Mouse (Mus musculus): ENCODE results near the gene Nrp2.

The Nrp2 gene

DNA sequence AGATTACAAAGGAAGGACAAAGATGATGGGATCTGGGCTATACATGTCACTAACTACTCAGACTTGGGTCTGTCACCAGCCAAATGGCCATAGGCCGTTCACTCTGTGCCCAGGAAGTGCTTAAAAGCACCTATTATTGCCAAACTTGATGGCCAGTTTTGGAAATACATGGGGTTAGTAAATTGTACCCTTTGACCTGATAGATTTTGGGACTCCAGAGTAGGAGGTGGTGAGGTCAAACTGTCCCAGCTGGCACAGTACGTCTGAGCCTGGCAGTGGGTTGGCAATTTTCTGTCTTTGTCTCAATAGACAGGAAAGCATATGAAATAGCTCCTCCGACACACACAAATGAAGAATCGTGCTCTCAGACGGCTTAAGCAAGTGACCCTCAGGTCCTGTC is 20.8 kb downstream of the Nrp2 start:
- no peak for DNase-seq (ENCODE audit: low spot score)

DNA sequence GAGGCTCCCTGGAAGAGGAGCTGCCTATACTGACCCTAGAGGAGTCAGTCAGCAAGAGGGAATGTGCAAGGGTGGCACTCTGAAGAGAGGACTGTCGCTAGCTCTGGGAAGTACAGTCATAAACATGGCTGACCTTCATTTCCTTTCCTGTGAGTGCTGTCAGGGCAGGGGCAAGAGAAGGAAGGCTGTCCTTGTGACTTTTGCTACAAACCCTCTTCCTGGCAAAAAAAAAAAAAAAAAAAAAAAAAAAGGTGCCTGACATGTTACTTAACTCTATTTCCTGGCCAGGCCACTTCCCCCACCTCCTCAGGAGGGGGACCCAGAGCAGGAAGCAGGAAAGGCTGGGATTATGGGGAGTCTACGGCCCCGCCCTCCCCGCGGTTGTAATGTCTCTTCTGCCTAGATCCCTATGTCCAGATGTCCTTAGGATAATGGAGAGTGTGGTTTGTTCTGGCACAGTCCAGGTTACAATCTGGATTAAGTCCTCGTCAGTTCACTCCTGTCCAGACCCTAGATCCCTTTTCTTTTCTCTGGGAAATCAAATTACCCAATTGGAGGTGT is 21.5 kb downstream of the Nrp2 start:
- DNase-seq (ENCODE audit: low spot score): no peak

DNA sequence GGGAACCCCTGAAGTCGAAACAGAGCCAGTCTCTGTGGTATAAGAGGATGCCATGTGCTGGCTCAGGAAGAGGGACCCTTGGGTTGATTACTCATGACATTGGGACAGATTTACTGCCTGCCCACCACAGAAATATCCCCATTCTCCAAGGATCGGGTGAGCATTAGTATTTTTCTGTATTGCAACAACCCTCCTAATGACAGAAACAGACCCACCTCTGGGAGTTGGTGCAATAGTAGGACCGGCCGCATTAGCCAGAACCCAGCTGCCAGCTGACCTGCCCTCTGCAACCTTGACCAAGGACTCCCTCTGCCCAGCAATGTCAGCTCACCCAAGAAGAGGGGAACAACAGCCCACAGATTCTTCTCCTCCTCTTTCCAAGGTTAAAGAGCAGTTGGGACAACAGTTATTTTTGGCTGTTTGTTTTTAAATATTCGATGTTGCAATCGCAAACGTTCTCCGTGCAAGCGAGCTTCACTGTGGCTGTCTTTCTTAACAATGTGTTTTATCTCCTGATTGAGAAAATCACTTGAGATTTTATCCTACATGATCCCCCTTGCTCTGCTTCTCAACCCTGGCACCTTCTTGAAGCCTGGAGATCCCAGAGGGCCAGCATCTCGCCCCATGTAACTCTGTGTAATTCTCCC is 22.1 kb downstream of the Nrp2 start:
- peak; percentile 35 for DNase-seq (ENCODE audit: low spot score)

DNA sequence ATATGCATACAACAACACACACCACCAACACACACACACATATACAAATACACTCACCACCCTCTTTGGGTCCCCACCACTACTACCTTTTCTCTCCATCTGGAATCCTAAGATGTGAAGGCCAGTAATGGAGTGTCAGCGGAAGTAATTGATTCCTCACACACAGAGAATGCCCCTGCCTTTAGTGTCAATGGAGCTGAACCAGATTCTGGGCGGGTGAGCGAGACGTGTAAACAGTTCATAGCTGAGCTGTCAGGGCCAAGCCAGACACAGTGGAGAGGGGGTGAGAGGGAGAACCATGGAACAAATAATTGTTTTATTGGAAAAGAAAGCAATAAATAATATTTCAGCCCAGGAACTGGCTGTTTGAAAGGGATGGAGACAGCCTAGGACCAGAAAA is 24.1 kb downstream of the Nrp2 start:
- DNase-seq (ENCODE audit: low spot score): no peak

DNA sequence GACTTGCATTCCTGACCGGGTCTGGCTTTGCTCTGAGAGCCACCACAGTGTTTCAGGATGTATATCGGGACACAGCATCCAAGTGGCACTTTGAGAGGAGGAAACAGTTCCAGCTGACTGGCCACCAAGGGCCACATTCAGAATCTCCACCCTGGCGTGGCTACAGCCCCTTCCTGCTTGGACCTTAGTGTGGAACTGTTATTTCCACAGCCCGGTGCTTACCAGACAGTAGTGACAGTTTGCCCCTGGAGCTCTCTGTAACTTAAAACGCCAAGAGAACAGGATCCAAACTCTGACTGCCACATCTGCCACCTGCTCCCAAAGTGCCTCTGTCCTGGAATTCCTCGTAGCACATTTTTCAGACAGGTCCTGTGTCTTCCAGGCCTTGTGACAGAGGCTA is 25.3 kb downstream of the Nrp2 start:
- no peak for DNase-seq (ENCODE audit: low spot score)

DNA sequence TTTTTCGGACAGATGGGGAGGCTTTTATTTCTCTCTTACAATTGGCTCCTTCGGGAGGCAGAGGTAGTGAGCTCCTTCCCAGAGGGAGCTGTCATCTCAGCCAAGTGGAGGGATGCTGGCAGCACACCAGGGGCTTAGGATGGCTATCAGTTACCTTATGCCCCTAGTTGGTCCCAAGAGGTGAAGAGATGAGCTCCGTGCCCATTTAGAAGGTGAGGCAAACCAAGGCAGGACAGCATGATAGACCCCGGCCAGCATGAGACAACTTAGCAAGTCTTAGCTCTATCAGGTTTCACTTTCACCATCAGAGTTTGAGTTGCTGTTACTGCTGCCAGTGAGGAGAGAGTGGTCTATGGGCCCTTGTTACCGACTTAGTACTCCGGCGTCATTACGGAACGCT is 25.8 kb downstream of the Nrp2 start:
- DNase-seq (ENCODE audit: low spot score): no peak

DNA sequence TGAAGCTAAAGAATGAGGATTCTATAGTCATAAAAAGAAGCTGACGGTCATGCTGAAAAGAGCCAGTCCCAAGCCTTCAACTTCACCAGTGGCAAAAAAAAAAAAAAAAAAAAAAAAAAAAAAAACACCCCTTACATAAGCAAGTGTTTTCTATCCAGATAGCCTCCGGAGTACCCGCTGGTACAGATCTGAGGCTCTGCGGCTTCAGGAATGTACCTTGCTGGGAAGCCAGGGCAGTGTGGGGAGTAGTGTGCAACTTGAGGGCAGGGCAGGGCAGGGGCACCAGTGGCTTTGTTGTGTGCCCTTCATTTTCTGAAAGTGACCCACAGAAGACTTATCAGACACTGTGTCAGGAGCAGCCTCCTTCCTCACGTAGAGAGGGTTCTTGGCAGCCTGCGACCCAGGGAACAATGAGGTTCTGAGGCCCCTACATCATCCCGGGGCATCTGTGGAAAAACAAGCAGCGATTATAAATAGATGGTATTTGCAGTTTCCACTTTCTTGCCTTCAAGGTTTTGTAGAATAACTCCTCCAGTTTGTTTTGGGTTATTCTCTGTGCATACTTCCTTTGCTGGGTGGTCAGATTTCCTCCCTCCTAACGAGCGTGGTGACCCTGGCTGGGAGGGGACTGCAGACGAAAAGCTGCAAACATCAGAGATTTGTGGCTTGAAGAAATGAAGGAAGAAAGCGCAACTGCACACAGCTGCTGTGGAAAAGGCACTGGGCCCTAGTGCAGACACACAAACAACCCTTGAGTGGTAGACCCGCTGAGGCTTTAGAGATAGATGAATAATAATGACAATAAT is 26.5 kb downstream of the Nrp2 start:
- DNase-seq (ENCODE audit: low spot score): no peak

DNA sequence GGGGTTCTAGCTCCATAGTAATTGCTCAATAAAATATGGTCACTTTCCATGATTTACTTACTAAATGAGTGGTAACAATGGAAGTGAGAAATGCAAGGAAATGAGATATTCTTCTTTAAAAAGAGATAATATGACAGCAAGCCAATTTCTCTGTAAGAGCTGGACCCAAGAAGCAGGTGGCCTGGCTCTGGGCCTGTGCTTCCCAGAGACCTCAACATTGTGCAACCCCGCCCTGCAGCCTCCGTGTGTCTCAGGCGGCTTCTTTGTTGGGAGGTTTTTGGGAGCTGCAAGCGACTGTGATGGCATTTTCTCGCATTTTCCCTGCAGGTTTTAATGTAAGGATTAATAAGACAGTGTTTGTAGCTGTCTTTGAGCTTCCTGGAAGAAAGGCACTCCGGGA is 29.0 kb downstream of the Nrp2 start:
- no peak for DNase-seq (ENCODE audit: low spot score)

DNA sequence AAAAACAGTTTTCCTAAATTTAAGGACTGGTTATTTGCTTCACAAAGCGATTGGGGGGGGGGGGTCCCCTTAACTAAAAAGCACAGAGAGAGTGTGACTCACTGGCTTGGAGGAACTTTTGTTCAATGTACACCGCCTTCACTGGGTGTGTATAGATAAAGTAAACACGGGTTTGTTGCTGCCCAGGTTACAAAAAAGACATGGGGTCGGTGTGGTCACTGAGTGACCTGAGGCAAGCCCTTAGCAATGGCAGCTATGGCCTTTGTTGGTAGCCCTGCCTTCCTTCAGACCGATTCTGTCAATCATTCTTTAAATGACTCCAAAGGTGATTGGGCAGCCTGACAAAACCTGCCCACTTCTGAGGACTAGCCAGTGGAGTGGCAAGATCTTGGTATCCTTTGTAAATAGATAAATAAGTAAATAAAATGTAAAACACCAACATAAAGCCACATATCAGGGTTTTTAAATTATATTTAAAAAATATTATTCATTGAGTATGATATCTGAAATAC is 31.4 kb downstream of the Nrp2 start:
- no peak for DNase-seq (ENCODE audit: low spot score)

DNA sequence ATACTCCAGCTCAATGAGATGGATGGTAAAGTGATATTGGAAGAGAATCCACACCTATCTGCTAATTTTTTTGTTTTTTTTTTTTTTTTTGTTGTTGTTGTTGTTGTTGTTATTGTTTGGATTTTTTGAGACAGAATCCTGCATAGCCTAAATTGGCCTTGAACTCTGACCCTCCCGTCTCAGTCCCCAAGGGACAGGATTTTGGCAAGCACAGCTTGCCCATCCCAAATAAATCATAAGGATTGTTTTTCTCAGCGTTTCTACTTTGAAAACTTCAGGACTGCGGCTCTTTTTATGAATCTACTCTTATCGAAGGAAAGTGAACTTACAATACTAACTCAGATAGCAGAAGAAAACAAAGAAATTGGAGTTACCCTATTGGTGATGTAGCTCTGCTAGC is 31.9 kb downstream of the Nrp2 start:
- no peak for DNase-seq (ENCODE audit: low spot score)

DNA sequence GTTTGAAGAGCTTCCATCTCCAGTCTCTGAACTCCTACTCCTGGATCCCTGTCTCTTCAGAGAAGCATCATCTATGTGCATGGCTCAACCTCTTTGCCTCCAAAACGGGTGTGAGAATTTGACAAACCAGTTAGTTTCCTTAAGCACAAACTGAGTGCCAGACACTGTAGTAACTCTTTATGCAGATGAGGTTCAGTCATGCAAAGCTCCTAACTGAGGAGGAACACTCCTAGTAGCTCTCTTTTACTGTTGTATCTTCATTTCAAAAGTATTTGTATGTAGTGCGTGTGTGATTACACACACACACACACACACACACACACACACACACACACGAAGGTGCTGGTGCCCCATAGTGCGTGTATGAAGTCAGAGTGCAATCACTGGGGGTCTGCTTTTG is 32.8 kb downstream of the Nrp2 start:
- no peak for DNase-seq (ENCODE audit: low spot score)

DNA sequence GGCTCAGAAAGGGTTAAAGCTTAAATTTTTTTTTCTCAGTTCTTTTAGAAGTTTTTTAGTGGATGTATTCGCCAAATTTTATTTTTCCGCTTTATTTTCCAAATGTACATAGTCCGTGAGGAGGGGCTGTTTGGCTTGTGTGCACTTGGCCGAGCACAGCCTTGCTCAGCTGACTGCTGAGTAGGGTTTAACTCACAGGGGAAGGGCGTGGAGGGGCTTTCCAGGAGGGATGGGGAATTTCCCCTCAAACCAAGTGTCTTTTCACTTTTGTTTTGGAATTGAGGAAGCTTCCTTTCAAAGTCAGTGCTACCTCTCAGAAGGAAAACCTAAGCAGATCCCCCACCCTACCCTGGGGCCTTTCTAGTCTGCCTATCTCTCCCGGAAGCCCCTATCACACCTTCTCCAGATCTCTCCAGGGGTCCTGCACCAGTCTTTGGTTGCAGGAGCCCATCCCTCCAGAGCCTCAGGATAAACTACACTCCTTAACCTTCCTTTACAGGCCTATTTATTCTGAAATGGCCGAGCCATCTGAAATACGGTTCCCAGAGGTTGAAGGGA is 33.4 kb downstream of the Nrp2 start:
- no peak for DNase-seq (ENCODE audit: low spot score)

DNA sequence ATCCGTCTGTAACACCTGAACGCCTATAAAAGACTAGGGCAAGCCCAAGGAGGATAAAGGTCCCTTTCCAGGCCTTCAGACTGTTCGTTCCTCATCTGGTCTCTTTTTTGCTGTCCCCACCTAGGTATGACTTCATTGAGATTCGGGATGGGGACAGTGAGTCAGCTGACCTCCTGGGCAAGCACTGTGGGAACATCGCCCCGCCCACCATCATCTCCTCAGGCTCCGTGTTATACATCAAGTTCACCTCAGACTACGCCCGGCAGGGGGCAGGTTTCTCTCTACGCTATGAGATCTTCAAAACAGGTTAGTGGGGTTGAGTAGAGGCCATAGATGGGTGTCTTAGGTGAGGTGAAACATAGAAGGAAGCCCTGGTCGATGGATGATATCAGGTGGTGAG is 35.1 kb downstream of the Nrp2 start:
- DNase-seq (ENCODE audit: low spot score): no peak

DNA sequence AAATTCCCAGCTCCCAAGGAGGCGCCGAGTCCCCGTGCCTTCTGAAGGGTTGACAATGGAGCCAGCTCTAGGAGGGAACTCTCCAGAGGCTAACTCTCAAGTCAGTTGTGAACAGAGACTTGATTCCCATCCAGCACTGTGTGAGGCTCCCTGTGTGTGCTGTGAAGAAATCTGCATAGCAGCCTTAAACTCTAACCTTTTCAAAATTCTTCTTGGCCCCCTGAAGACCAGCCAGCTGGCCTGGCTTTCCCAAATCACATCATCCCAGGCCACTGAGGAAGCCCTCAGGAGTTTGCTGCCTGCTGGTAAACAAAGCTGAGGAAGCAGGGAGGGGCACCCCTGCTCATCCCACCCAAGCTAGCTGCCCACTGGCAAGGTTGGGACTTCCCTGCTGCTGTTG is 39.0 kb downstream of the Nrp2 start:
- peak; percentile 28 for DNase-seq (ENCODE audit: low spot score)

DNA sequence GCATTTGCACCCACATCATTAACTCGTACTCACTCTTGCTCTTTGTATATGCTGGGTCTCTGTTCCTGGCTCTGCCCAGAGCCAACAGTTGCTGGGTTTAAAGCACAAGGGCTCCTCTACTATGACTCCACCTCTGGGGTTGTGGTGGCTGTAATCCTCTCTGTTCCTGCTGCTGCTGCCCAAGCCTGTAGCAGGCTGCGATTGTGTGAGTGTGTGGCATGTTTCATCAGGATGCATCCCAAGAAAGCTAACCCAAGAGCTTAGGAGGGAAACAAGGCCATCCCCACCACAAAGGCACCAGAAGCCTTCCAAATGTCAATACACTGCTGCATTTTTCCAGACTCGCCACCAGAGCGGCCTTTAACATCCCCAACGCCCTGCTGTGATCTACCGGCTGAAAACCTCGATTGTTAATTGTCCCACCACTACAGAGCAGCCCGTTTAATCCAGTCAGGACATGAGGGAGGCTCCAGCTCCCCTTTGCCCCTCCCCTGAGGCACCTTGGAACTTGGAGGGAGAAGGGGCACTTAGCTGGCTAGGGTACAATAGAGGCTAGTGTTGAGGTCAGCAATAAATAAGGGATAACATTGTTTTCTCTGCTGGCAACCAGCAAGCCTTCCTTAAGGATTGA is 40.1 kb downstream of the Nrp2 start:
- DNase-seq (ENCODE audit: low spot score): no peak

DNA sequence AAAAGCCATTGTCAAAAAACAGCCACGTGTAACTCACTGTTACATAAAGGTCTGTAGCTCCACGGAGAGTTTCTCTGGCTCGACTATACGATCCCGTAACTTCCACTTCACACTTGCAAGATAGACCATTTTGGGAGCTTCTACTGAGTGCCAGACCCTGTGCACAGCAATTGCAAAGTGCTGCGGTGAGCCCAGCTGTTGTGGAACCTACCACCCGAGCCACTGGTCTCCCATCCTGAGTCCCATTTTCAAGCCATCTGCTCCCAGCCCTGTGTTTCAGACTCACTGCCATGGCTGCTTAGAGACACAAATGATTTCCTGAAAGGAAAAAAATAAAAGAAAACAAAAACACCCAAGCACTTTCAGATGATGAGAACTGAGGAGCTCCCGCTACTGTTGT is 42.8 kb downstream of the Nrp2 start:
- DNase-seq (ENCODE audit: low spot score): no peak

DNA sequence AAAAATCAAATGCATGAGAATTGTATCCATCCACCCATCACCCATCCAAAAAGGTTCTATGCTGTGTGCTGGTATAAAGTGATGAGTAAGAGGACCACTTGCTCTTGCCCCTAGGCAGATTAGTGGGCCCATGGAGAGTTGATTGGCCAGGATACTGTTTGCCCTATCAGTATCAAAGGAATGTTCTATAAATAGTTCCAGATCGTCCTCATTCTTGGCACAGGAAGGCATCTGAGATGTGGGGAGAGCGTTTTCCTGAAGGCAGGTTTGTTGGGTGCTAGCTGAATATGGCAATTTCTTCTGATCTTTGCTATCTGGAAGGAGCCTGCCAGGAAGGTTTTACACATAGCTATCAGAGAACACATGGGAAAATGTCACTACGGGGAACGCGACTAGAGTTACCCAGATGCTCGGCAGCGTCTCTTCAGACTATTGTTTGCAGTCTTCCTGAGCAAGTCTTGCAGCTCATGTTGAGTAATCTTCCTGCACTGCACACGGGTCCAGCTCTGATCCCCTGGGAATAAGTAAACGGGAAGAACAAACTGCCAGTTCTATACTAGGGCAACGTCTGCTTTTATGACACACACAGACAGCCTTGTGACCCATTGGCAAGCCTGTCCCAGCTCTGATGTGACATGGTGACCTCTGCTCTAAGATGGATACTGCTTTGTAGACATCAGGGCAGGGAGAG is 44.5 kb downstream of the Nrp2 start:
- DNase-seq (ENCODE audit: low spot score): no peak

DNA sequence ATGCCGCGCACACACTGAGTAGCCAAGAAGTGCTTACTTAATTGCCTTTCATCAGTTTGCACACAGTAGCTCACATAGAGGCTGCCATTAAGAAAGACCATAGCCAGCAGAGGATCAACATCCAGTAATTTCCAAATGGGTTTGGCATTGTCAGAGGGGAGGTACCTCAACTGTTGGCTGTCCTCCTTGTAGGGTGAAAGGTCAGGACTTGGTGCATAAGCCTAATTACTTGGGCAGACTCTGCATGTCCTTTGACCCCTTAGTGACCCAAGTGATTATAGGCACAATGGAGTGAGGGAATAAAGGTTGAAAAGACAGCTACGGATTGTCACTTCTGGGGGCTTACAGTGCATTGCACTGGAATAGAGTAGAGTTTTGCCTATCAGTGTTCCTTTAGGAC is 45.3 kb downstream of the Nrp2 start:
- DNase-seq (ENCODE audit: low spot score): no peak

DNA sequence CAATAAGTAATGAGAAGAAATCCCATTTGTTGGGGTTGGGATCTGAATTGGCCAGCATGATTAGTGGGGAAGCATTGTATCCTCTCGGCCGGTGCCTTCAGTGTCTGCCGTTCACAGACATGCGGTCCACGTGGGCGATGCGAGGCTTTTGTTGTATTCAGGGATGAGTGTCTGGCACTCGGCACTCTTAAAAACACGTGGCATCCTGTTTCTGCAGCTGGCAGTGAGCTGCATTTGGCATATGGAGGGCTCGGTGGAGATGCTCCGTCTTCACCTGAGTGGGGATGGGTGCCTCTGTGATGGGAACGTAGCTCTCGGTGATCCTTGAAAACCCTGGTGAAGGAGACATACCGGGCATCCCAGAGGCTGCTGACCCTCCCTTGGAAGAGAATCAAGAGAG is 46.6 kb downstream of the Nrp2 start:
- no peak for DNase-seq (ENCODE audit: low spot score)

DNA sequence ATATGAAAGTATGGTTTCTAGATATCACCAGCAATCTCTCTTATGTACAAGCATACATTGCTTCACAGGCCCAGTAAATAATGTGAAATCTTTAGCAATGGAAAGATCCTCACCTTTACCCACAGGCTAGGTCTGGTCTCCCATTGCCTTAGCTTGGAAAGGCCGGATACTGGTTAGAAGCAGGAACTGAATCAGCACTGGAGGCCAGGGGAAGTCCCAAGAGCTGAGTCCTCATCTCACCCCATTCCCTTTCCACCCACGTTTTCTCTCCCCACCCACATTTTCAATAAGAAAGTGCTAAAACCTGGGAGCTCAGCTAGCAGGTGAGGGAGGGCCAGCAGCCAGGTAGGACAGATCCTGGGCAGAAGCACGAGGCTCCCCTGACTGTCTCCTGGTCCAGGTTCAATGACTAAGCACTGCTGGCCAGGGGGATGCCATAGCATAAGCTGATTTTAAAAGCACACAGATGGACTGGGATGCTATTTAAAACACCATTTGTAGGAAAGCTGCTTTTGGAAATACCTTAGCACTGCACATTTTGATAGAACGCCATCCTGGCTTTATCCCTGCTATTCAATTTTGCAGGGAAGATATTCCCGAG is 47.4 kb downstream of the Nrp2 start:
- no peak for DNase-seq (ENCODE audit: low spot score)
